Mouse (Mus musculus) telencephalon, adult 2 months (tissue): Measurements from ENCODE around the gene Fam107b.
A peak's percentile ranks its signal among the peaks of the same experiment; 100 is the strongest.

Source experiments
- DNase-seq: peaks from one replicate; pipeline ENCODE4 v3.0.0-alpha.2; 2011; ENCODE audit warnings: low read depth, low spot score

Gene Fam107b

GRCm38 (mm10) chr2:3570186-3570585 is at the start of gene Fam107b:
Gene Fam107b, plus strand, starts transcription at chr2:3570488.
- DNase-seq: no peak

- DNase-seq: no peak
These were observed 47.7 kb upstream of the Fam107b start for GRCm38 (mm10) chr2:3522558-3522957.

- DNase-seq: no peak
These were observed 44.0 kb upstream of the Fam107b start for GRCm38 (mm10) chr2:3526288-3526687.

- no peak for DNase-seq
These were observed 28.8 kb upstream of the Fam107b start for GRCm38 (mm10) chr2:3541307-3542079.

- DNase-seq: no peak
These were observed 24.2 kb upstream of the Fam107b start for GRCm38 (mm10) chr2:3546055-3546454.

- DNase-seq: no peak
These were observed 23.7 kb upstream of the Fam107b start for GRCm38 (mm10) chr2:3546588-3546987.

GRCm38 (mm10) chr2:3570606-3571005 is 318 bp downstream of the Fam107b start:
- no peak for DNase-seq

- no peak for DNase-seq
These were observed 3.6 kb downstream of the Fam107b start for GRCm38 (mm10) chr2:3573883-3574282.

- peak; percentile 5 for DNase-seq
These were observed 4.9 kb downstream of the Fam107b start for GRCm38 (mm10) chr2:3575140-3575539.

- DNase-seq: no peak
These were observed 6.1 kb downstream of the Fam107b start for GRCm38 (mm10) chr2:3576346-3576745.

GRCm38 (mm10) chr2:3577216-3577615 is 6.9 kb downstream of the Fam107b start:
- DNase-seq: no peak

- no peak for DNase-seq
These were observed 8.1 kb downstream of the Fam107b start for GRCm38 (mm10) chr2:3578180-3578902.

GRCm38 (mm10) chr2:3579316-3579902 is 9.1 kb downstream of the Fam107b start:
- no peak for DNase-seq

GRCm38 (mm10) chr2:3582830-3583229 is 12.5 kb downstream of the Fam107b start:
- DNase-seq: no peak

GRCm38 (mm10) chr2:3585231-3585783 is 15.0 kb downstream of the Fam107b start:
- no peak for DNase-seq

GRCm38 (mm10) chr2:3590086-3590915 is 20.0 kb downstream of the Fam107b start:
- no peak for DNase-seq

GRCm38 (mm10) chr2:3590916-3591197 is 20.6 kb downstream of the Fam107b start:
- DNase-seq: no peak

GRCm38 (mm10) chr2:3594663-3595318 is 24.5 kb downstream of the Fam107b start:
- no peak for DNase-seq

- DNase-seq: no peak
These were observed 30.1 kb downstream of the Fam107b start for GRCm38 (mm10) chr2:3600421-3600820.

- DNase-seq: no peak
These were observed 32.3 kb downstream of the Fam107b start for GRCm38 (mm10) chr2:3602599-3602998.

- DNase-seq: no peak
These were observed 32.9 kb downstream of the Fam107b start for GRCm38 (mm10) chr2:3603181-3603580.
